Mouse (Mus musculus): ENCODE results near the gene Heatr5b.

Gene Heatr5b

GRCm38 (mm10) chr17:78767546-78767945 lies 67.6 kb downstream of the Heatr5b start:
- DNase-seq (ENCODE audit: low spot score): no peak

- DNase-seq (ENCODE audit: low spot score): no peak
These were observed 69.1 kb downstream of the Heatr5b start for GRCm38 (mm10) chr17:78766084-78766483.

GRCm38 (mm10) chr17:78763272-78763671 lies 71.9 kb downstream of the Heatr5b start:
- no peak for DNase-seq (ENCODE audit: low spot score)

- no peak for DNase-seq (ENCODE audit: low spot score)
These were observed 82.1 kb downstream of the Heatr5b start for GRCm38 (mm10) chr17:78752938-78753655.

- no peak for DNase-seq (ENCODE audit: low spot score)
These were observed 83.1 kb downstream of the Heatr5b start for GRCm38 (mm10) chr17:78752064-78752463.

GRCm38 (mm10) chr17:78748440-78748839 lies 86.7 kb downstream of the Heatr5b start:
- no peak for DNase-seq (ENCODE audit: low spot score)

- no peak for DNase-seq (ENCODE audit: low spot score)
These were observed 96.7 kb downstream of the Heatr5b start for GRCm38 (mm10) chr17:78738416-78738815.

- DNase-seq (ENCODE audit: low spot score): no peak
These were observed 97.4 kb downstream of the Heatr5b start for GRCm38 (mm10) chr17:78737771-78738170.

- no peak for DNase-seq (ENCODE audit: low spot score)
These were observed 98.1 kb downstream of the Heatr5b start, which contains the start of gene Strn for GRCm38 (mm10) chr17:78737096-78737495. TSS of gene Strn (minus strand) at chr17:78737196.

- peak; percentile 99 for DNase-seq (ENCODE audit: low spot score)
These were observed 98.6 kb downstream of the Heatr5b start for GRCm38 (mm10) chr17:78736473-78736988.

GRCm38 (mm10) chr17:78735731-78736472 lies 99.3 kb downstream of the Heatr5b start:
- no peak for DNase-seq (ENCODE audit: low spot score)

GRCm38 (mm10) chr17:78734806-78735205 lies 100.4 kb downstream of the Heatr5b start:
- peak; percentile 39 for DNase-seq (ENCODE audit: low spot score)

GRCm38 (mm10) chr17:78732056-78732455 lies 103.1 kb downstream of the Heatr5b start:
- no peak for DNase-seq (ENCODE audit: low spot score)

GRCm38 (mm10) chr17:78726746-78727449 lies 108.3 kb downstream of the Heatr5b start:
- no peak for DNase-seq (ENCODE audit: low spot score)

GRCm38 (mm10) chr17:78724461-78725055 lies 110.6 kb downstream of the Heatr5b start:
- no peak for DNase-seq (ENCODE audit: low spot score)

- peak; percentile 50 for DNase-seq (ENCODE audit: low spot score)
These were observed 113.5 kb downstream of the Heatr5b start for GRCm38 (mm10) chr17:78721690-78722089.

GRCm38 (mm10) chr17:78719086-78719485 lies 116.1 kb downstream of the Heatr5b start:
- no peak for DNase-seq (ENCODE audit: low spot score)

- DNase-seq (ENCODE audit: low spot score): no peak
These were observed 124.9 kb downstream of the Heatr5b start for GRCm38 (mm10) chr17:78710258-78710657.

GRCm38 (mm10) chr17:78708422-78708821 lies 126.7 kb downstream of the Heatr5b start:
- no peak for DNase-seq (ENCODE audit: low spot score)

- no peak for DNase-seq (ENCODE audit: low spot score)
These were observed 132.2 kb downstream of the Heatr5b start for GRCm38 (mm10) chr17:78702988-78703387.

All from ovary, adult 18-20 months (tissue).